Mouse (Mus musculus): ENCODE data around the gene Ptcd3. TPM values are rescaled to one million over a fixed set of nuclear protein-coding genes. Genes with fewer than 3 reads are reported as not detected.

Ptcd3 gene
- polyA plus RNA-seq (2012; rRNA removed): 6.6 and 8.9 TPM in 2 replicates

DNA sequence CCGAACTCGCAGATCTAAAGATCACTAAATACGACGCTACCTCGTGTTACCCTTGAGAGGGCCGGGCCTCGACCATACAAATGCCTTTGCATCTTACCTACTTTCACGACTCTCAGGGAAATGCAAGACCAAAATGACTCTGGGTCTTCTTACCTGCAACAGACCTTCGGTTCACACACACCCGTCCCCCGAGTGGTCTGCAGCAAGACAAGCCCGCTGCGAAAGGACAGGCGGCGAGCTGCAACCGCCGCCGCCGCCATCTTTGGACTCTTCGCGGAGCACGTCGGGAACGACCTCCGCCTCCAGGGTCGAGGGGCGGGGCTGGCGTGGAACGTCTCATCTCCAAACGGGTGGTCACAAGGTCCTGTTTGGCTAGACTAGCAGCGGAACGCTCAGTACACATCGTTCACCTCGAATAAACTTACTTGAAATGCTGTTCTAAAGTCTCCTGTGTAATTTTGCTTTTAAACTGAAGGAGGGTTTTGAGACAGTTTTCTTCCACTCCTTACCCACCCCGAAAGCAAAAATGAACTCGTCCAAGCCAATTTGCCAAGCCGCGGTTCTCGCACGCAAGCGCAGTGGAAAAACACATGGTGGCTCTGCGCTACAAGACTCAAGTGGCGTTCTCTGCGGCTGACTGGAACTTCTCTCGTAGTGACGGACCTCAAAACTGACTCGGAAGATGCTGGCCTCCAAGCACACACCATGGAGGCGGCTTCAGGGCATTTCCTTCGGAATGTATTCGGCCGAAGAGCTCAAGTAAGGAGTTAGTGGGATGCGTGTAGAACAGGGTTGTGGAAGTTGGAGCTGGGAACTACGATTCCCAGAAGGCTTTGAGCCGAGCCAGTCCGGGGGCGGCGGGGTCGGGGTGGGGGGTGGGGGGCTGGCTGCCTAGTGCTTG, at the start of gene Ptcd3, which contains the start of gene Polr1a:
TSS of gene Ptcd3 (minus strand) at position 270 of the 901 bp plus-strand sequence.
TSS of gene Polr1a (plus strand) at position 573 of the 901 bp plus-strand sequence.
- WGBS: under 1% methylated on average over 58 of the region's 58 CpGs
- no peaks in the 10 kb centered on the region; the same call in 1 of the 2 replicates for H3K4me1 ChIP-seq (ENCODE audit: control insufficient read depth, insufficient read depth, insufficient read length)
- H3K36me3 ChIP-seq (ENCODE audit: control insufficient read depth, insufficient read depth, low read length): peaks cover 10% of the 10 kb centered on the region
- H3K27me3 ChIP-seq (ENCODE audit: control insufficient read depth, insufficient read depth, low read length): no peaks in the 10 kb centered on the region
- peak; percentile 86 to 90 for DNase-seq (ENCODE audit: low read depth in 1 of 2, low spot score in 2 of 2)
- H3K27ac ChIP-seq (ENCODE audit: insufficient read depth, low read length): peak within 1 kb of the TSS; percentile 84
- peak within 1 kb of the TSS; percentile 98 for H3K4me3 ChIP-seq (ENCODE audit: extremely low read depth, insufficient read depth, insufficient read length)
- TF ChIP-seq POLR2A (IDR thresholded peaks at IDR 0.05; ENCODE audit: low read depth, low read length) (peak; percentile 76), CTCF (IDR thresholded peaks at IDR 0.05; ENCODE audit: extremely low read depth, insufficient read depth, insufficient read length, insufficient replicate concordance) (no peak)

DNA sequence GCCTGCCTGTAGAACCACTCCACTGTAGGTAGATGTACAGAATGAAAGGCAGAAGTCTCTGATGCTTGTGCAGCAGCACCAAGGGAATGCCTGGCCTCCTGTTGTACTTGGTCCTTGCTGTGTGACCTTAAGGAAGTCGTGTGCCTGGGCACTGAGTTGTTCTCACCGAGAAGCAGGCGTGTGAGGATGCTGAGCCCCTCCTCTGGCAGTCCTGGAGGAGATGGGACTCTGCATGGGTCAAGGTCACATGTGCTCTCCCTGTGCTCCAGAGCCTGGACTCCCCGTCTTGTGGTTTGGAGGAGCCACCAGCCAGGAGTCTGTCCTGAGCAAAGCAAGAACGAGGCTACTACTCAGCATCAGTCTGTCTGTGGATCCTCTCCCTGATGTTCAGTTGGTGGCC, 42.6 kb upstream of the Ptcd3 start:
- peak overlapping the region; percentile 18; the same call in 1 of the 2 replicates for H3K27ac ChIP-seq (ENCODE audit: insufficient read depth, low read length)
- H3K4me3 ChIP-seq (ENCODE audit: extremely low read depth, insufficient read depth, insufficient read length): no peak overlapping the region
- peaks cover 3% of the 10 kb centered on the region; the same call in 1 of the 2 replicates for H3K4me1 ChIP-seq (ENCODE audit: control insufficient read depth, insufficient read depth, insufficient read length)
- peaks cover 29% of the 10 kb centered on the region for H3K36me3 ChIP-seq (ENCODE audit: control insufficient read depth, insufficient read depth, low read length)
- no peaks in the 10 kb centered on the region for H3K27me3 ChIP-seq (ENCODE audit: control insufficient read depth, insufficient read depth, low read length)
- TF ChIP-seq CTCF (IDR thresholded peaks at IDR 0.05; ENCODE audit: extremely low read depth, insufficient read depth, insufficient read length, insufficient replicate concordance): no peak
- TF ChIP-seq POLR2A (IDR thresholded peaks at IDR 0.05; ENCODE audit: low read depth, low read length): no peak
- no peak for DNase-seq (ENCODE audit: low read depth in 1 of 2, low spot score in 2 of 2)
- WGBS: 77% methylated on average over 5 of the region's 5 CpGs

GRCm38 (mm10) chr6:71950592-71950991, 42.0 kb upstream of the Ptcd3 start:
- no peak overlapping the region for H3K4me3 ChIP-seq (ENCODE audit: extremely low read depth, insufficient read depth, insufficient read length)
- no peak overlapping the region for H3K27ac ChIP-seq (ENCODE audit: insufficient read depth, low read length)
- no peaks in the 10 kb centered on the region for H3K27me3 ChIP-seq (ENCODE audit: control insufficient read depth, insufficient read depth, low read length)
- DNase-seq (ENCODE audit: low read depth in 1 of 2, low spot score in 2 of 2): no peak
- H3K4me1 ChIP-seq (ENCODE audit: control insufficient read depth, insufficient read depth, insufficient read length): peaks cover 3% of the 10 kb centered on the region; the same call in 1 of the 2 replicates
- peaks cover 31% of the 10 kb centered on the region for H3K36me3 ChIP-seq (ENCODE audit: control insufficient read depth, insufficient read depth, low read length)
- WGBS: 72% methylated on average over 3 of the region's 3 CpGs
- TF ChIP-seq CTCF (IDR thresholded peaks at IDR 0.05; ENCODE audit: extremely low read depth, insufficient read depth, insufficient read length, insufficient replicate concordance) (no peak), POLR2A (IDR thresholded peaks at IDR 0.05; ENCODE audit: low read depth, low read length) (no peak)

DNA sequence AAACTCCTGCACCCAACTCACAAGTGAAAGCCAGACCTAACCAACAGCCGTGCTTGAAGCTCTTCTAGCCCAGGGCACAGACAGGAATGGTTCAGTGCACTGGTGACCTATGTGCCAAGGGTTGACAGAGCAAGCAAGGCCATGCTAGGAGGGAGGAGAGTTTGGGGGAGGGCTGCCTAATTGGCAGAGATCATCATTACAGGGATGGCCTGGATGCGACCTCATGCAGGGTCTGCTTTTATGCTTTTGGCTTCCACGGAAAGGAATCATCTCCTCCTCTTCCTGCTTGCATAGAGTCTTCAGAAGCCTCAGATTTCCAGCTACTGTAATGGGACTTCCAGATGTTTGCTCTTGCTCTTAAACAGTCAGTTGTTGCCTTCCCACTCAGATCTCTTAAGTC, 41.2 kb upstream of the Ptcd3 start:
- WGBS: 89% methylated on average over 3 of the region's 3 CpGs
- DNase-seq (ENCODE audit: low read depth in 1 of 2, low spot score in 2 of 2): no peak
- TF ChIP-seq CTCF (IDR thresholded peaks at IDR 0.05; ENCODE audit: extremely low read depth, insufficient read depth, insufficient read length, insufficient replicate concordance) (no peak), POLR2A (IDR thresholded peaks at IDR 0.05; ENCODE audit: low read depth, low read length) (no peak)
- Histone ChIP-seq H3K27me3 (ENCODE audit: control insufficient read depth, insufficient read depth, low read length) (no peaks in the 10 kb centered on the region), H3K4me3 (ENCODE audit: extremely low read depth, insufficient read depth, insufficient read length) (no peak overlapping the region), H3K36me3 (ENCODE audit: control insufficient read depth, insufficient read depth, low read length) (peaks cover 29% of the 10 kb centered on the region), H3K4me1 (ENCODE audit: control insufficient read depth, insufficient read depth, insufficient read length) (peaks cover 3% of the 10 kb centered on the region; the same call in 1 of the 2 replicates), H3K27ac (ENCODE audit: insufficient read depth, low read length) (no peak overlapping the region; the same call in 1 of the 2 replicates)

DNA sequence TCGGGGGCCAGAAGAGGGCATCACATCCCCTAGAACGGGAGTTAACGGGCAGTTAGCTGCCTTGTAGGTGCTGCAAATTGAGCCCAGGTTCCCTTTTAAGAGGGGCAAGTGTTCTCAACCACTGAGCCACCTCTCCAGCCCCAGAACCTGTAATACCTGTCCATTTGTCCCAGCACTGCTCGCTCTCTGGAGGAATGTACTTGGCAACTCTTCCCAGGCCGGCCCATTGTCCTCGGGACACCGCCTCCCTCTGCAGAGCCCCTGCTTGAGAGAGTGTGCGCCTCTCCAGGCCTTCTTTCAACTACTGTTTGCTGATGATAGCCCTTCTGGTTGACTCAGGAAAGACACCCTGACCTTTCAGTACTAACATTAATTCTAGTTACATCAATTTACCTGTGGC, 37.6 kb upstream of the Ptcd3 start:
- no peak for TF ChIP-seq POLR2A (IDR thresholded peaks at IDR 0.05; ENCODE audit: low read depth, low read length)
- no peak for TF ChIP-seq CTCF (IDR thresholded peaks at IDR 0.05; ENCODE audit: extremely low read depth, insufficient read depth, insufficient read length, insufficient replicate concordance)
- WGBS: 96% methylated on average over 8 of the region's 8 CpGs
- Histone ChIP-seq H3K27ac (ENCODE audit: insufficient read depth, low read length) (no peak overlapping the region), H3K4me3 (ENCODE audit: extremely low read depth, insufficient read depth, insufficient read length) (no peak overlapping the region), H3K4me1 (ENCODE audit: control insufficient read depth, insufficient read depth, insufficient read length) (peaks cover 1% of the 10 kb centered on the region; the same call in 1 of the 2 replicates), H3K27me3 (ENCODE audit: control insufficient read depth, insufficient read depth, low read length) (no peaks in the 10 kb centered on the region), H3K36me3 (ENCODE audit: control insufficient read depth, insufficient read depth, low read length) (peaks cover 22% of the 10 kb centered on the region)
- DNase-seq (ENCODE audit: low read depth in 1 of 2, low spot score in 2 of 2): no peak

- H3K27ac ChIP-seq (ENCODE audit: insufficient read depth, low read length): no peak overlapping the region
- H3K27me3 ChIP-seq (ENCODE audit: control insufficient read depth, insufficient read depth, low read length): no peaks in the 10 kb centered on the region
- H3K4me1 ChIP-seq (ENCODE audit: control insufficient read depth, insufficient read depth, insufficient read length): no peaks in the 10 kb centered on the region; the same call in 1 of the 2 replicates
- peaks cover 22% of the 10 kb centered on the region for H3K36me3 ChIP-seq (ENCODE audit: control insufficient read depth, insufficient read depth, low read length)
- WGBS: 70% methylated on average over 6 of the region's 6 CpGs
- DNase-seq (ENCODE audit: low read depth in 1 of 2, low spot score in 2 of 2): no peak
- no peak overlapping the region for H3K4me3 ChIP-seq (ENCODE audit: extremely low read depth, insufficient read depth, insufficient read length)
- TF ChIP-seq CTCF (IDR thresholded peaks at IDR 0.05; ENCODE audit: extremely low read depth, insufficient read depth, insufficient read length, insufficient replicate concordance) (no peak), POLR2A (IDR thresholded peaks at IDR 0.05; ENCODE audit: low read depth, low read length) (no peak)
Measured at GRCm38 (mm10) chr6:71945101-71945500, 36.6 kb upstream of the Ptcd3 start.

Data from spleen, adult 2 months (tissue).